Mouse (Mus musculus) frontal cortex, postnatal 36 days (tissue): ENCODE data around the gene Srpk1.
"Not testable (repeated sequence)": the region's sequence is repeated elsewhere in the genome, so short reads cannot be mapped to it uniquely, and the experiment has no call there.

Source experiments
- DNase-seq, 2 experiments: peaks; one replicate each; pipeline ENCODE4 v3.0.0; 2022; ENCODE audit warnings: low spot score in 2 of 2

Srpk1 gene

DNA sequence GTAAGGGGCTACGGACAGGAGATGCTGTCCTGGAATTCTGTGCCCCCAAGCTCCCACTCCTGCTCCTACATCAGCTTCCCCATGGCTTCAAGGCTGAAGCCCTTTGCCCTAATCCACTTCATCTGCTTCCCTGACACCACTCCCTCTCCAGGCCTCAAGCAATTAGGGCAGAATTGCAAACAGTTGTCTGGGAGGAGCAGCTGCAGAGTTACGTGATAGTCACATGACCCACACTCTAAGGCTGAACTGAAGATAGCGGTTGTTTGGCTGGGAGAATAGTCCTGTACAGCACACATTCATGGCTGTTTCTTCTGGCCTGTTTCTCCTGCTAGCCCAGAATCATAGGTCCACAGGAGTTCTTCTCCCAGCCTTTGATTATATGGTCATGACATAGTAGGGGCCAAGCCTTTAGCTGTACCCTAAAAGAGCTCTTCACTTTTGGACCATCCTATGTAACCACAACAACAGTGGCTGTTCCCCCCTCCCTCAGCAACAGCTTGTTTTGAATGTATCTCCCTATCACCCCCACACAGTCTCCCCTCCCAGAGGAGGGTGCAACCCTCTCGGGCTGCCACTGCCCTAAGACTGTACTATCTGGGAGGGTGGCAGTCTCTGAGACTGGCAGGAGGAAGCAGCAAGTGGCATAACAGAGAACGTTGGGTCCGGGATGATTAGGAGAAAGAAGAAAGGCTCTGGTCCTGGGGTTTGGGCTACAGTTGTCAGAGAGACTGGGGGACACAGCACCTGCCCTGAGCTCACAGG, 65.7 kb downstream of the Srpk1 start:
- DNase-seq, result no peak

DNA sequence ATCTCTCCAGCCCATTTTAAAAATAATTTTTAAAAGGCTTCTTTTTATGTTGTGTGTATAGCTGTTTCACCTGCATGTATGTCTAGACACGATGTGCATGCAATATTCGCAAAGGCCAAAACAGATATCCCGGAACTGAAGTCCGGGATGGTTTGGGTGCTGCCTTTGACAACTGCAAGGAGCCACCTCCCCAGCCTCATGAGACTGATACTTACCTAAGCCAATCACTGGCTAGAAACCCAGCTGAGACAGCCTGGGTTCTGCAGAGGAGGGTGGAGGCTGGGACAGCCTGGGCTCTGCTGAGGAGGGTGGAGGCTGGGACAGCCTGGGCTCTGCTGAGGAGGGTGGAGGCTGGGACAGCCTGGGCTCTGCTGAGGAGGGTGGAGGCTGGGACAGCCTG, 68.5 kb downstream of the Srpk1 start:
- not testable (repeated sequence) for DNase-seq

DNA sequence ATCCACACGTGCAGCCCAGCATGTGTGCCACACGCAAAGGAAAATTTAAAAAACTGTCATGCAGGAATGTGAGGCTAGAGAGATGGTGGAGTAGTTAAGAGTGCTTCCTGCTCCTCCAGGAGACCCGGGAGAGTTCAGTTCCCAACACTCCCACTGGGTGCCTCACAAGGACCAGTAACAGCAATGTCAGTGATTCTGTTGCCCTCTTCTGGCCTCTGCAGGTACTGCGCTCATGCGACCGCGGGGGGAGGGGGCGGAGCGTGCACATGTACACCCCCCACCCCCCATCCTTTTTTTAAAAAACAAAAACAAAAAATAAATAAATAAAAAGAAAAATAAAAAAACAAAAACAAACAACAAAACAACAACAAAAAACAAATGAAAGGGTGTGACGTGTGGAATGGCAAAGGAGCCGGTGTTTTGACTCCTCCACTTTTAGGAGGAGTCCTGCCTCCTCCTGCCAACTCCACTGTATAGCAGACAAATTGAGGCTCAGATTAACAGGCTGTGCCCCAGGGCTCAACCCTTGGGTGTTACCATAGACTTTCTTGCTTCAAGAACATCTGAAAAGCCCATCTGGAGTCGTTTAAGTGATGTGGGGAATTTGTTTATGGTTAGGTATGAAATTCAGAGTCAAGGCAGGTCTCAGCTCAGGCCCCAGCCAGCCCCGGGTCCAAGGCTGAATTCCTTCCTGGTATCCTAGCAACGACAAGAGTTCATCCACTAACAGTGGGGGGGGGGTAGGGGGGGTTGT, 69.3 kb downstream of the Srpk1 start:
- peak; percentile 70 to 77 for DNase-seq

DNA sequence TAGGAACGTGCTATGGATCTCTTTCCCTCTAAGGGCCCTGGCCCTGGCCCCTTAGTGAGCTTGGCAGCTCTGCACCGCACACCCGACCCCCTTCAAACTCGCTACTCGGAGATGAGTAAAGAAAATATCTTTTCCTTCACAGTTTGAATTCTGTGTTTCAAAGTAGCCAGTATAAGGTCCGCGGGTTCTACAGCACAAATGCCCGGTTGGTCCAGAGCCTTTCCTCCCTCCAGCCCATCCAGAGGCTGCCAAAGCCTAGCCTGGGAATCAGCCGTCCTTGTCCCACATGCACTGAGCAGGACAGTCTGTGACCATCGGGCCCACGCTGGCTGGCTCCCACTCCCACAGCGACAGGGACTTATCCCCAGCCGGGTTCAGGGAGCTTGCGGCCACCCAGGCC, 73.4 kb downstream of the Srpk1 start, which contains the start of gene Clpsl2:
Gene Clpsl2 (plus strand): TSS at position 301 of the 400 bp plus-strand sequence.
- DNase-seq, result no peak

DNA sequence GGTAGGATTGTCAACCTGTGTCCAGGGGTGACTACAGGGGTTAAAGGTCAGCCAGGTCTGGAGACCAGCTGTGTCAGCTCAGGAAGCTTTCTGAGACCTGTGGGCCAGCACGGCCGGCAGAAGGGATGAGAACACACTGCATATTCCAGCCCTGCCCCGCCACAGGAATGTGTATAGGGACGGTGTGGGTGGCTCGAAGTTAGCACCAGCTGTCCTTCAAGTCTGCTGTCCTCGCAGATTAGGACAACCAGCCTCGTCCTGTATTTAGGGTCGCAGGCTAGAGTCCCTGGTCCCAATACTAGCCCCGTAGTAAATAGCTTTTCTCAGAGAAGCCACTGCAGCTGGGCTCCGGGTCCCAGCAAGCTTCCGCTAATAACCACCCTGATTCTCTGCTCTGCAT, 74.0 kb downstream of the Srpk1 start:
- no peak for DNase-seq

DNA sequence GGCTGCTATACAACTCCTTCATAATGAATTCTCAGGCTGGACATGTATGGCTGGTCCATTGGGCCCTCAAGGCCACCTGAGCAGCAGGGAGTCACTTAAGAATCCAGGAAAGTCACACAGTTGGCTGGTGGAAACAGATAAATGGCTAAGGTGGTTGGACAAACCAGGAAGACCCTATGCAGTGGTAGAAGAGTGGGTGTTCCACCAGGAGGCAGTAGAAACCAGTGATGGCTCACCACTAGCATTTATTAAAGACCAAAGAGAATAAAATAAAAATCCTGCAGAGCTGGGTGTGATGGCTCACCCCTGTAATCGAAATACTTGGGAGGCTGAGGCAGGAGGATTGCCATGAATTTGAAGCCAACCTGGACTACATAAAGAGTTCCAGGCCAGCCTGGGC, 75.6 kb downstream of the Srpk1 start:
- peak in 1 of 2 experiments; percentile 3 for DNase-seq

DNA sequence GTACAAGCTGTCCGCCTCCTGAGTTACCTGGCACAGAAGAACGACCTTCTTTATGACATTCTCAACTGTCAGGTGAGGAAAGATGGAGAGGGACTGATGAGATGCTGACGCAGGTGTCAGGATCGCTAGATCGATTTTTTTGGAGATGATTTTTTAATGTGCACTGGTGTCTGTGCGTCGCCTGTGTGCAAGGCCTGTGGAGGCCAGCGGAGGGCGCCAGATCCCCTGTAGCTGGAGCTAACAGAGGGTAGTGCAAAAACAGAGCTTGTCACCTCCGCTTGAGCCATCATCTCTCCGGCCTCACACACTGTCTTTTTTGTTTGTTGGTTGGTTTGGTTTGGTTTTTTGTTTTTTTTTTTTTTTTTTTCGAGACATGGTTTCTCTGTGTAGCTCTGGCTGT, 84.6 kb downstream of the Srpk1 start:
- DNase-seq, result no peak
